Mouse (Mus musculus) liver, embryonic 14.5 days (tissue): ENCODE measurements around the gene Ppp2r2d. TPM values are rescaled to one million over a fixed set of nuclear protein-coding genes. Genes with fewer than 3 reads are reported as not detected.

Experiments used
- ATAC-seq: fragments of 200-750 bp; cut with Nextera tagmentation; 2 replicates; pipeline ENCODE4 v1.8.0; 2017; ENCODE audit warnings: moderate number of reproducible peaks, mild to moderate bottlenecking, moderate library complexity; ENCODE audit not compliant: insufficient read depth
- DNase-seq, 3 experiments: peaks; one replicate each; pipeline ENCODE4 v3.0.0-alpha.2; 2012 to 2013; ENCODE audit warnings: low read depth in 3 of 3, low spot score in 3 of 3
- H3K27ac ChIP-seq: fragments of 300-500 bp; sonication (generic); 2 replicates; pipeline ENCODE4 v1.5.1; 2014; ENCODE audit warnings: moderate library complexity, mild to moderate bottlenecking, control low read depth, inconsistent platforms
- H3K27me3 ChIP-seq: fragments of 300-500 bp; sonication (generic); 2 replicates; pipeline ENCODE4 v1.6.1; 2014; ENCODE audit warnings: mild to moderate bottlenecking, low read length, moderate library complexity; ENCODE audit not compliant: control insufficient read depth, insufficient read depth
- H3K36me3 ChIP-seq: fragments of 300-500 bp; sonication (generic); replicated peaks from 2 replicates; pipeline ENCODE4 v1.6.1; 2014; ENCODE audit warnings: low read depth; ENCODE audit not compliant: control insufficient read depth, insufficient read depth
- H3K4me1 ChIP-seq, 2 experiments: fragments of 200-500 bp in 1 of 2; fragments of 300-500 bp in 1 of 2; sonication (generic) in 1 of 2; replicated peaks; 2 replicates each; pipeline ENCODE4 v1.6.1; 2012 to 2014; ENCODE audit warnings: antibody characterized with exemption in 1 of 2, inconsistent platforms in 1 of 2, low read length in 1 of 2; ENCODE audit not compliant: control insufficient read depth in 2 of 2, insufficient read depth in 2 of 2
- H3K4me2 ChIP-seq: fragments of 300-500 bp; sonication (generic); 2 replicates; pipeline ENCODE4 v1.6.1; 2014; ENCODE audit warnings: low read depth, mild to moderate bottlenecking, control low read depth, moderate library complexity
- H3K4me3 ChIP-seq, 2 experiments: fragments of 200-500 bp in 1 of 2; fragments of 300-500 bp in 1 of 2; sonication (generic) in 1 of 2; 2 replicates each; pipeline ENCODE4 v1.5.1; 2012 to 2014; ENCODE audit warnings: low read depth in 2 of 2, low read length in 2 of 2, mild to moderate bottlenecking in 2 of 2, control low read depth in 1 of 2, inconsistent platforms in 1 of 2, moderate library complexity in 1 of 2; ENCODE audit not compliant: insufficient read depth in 1 of 2
- H3K9ac ChIP-seq: fragments of 300-500 bp; sonication (generic); replicated peaks from 2 replicates; pipeline ENCODE4 v1.6.1; 2014; ENCODE audit warnings: mild to moderate bottlenecking, control low read depth, moderate library complexity
- H3K9me3 ChIP-seq: fragments of 300-500 bp; sonication (generic); 2 replicates; pipeline ENCODE4 v1.6.1; 2016; ENCODE audit warnings: low read length, mixed read lengths; ENCODE audit not compliant: control insufficient read depth
- CTCF ChIP-seq: IDR thresholded peaks from 2 replicates; pipeline ENCODE4 v1.5.1; 2016; ENCODE audit warnings: antibody characterized with exemption, low read depth, control low read depth
- EP300 ChIP-seq: IDR thresholded peaks from 2 replicates; pipeline ENCODE4 v1.6.1; 2016; ENCODE audit warnings: antibody characterized with exemption, low read depth
- WGBS: fragments of 180-500 bp; shearing (Covaris S2); extraction: QIAGEN DNeasy Blood & Tissue Kit; methylation state at CpG from one replicate; pipeline ENCODE4 v1.1.7; 2014; ENCODE audit not compliant: insufficient replicate concordance; 5-methylcytosine and 5-hydroxymethylcytosine counted together
- polyA plus RNA-seq, 2 experiments: library from polyadenylated mRNA; depleted of rRNA in 1 of 2; stranded (reverse) in 1 of 2; unstranded in 1 of 2; fragments of >200 nt; fragmentation: Nextera tagmentation in 1 of 2; extraction: Ambion mirVana in 1 of 2; gene quantifications; 2 replicates each; pipeline versions ENCODE4 v1.2.1 to v1.2.3; 2012 to 2014

Ppp2r2d gene
- polyA plus RNA-seq, 2 experiments = 13.9 to 14.2 TPM

- H3K4me2 ChIP-seq = peak overlapping the region; percentile 28; the same call in 1 of the 2 replicates
- no peak overlapping the region for H3K9ac ChIP-seq
- no peaks in the 10 kb centered on the region for H3K36me3 ChIP-seq
- TF ChIP-seq CTCF = no peak
- no peak for TF ChIP-seq EP300
- H3K4me1 ChIP-seq = peaks cover 18 to 33% of the 10 kb centered on the region in 2 experiments
- 34% methylated on average over 7 of the region's 7 CpGs for WGBS
- no peak overlapping the region for H3K4me3 ChIP-seq
- DNase-seq (no peak), ATAC-seq (no peak)
- H3K9me3 ChIP-seq = no peaks in the 10 kb centered on the region
- H3K27ac ChIP-seq = no peak overlapping the region
- no peaks in the 10 kb centered on the region for H3K27me3 ChIP-seq
These were observed 58.1 kb downstream of the Ppp2r2d start for GRCm38 (mm10) chr7:138903886-138904435.

DNA sequence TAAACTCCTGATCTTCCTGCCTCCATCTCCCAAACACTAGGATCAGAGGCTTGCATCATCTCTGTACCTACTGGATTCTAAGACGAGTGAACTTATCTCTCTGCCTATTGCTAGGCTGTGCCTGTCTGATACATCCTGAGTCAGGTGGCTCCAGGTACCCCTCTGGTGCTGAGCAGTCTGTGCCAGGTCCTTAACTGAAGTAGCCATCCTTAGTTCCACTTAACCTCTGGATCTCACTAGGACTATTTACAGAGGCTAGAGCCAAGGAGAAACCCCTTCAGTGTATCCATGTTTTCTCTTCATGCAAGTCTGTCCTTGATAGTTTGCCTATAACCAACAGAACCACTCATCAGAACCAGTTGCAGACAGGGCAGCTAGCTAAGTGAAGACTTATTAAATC lies 60.6 kb downstream of the Ppp2r2d start:
- H3K9me3 ChIP-seq = no peaks in the 10 kb centered on the region
- H3K4me2 ChIP-seq = peak overlapping the region; percentile 88
- no peak for ATAC-seq
- H3K36me3 ChIP-seq = no peaks in the 10 kb centered on the region
- 26% methylated on average over 1 of the region's 1 CpGs for WGBS
- H3K9ac ChIP-seq = no peak overlapping the region
- H3K4me1 ChIP-seq = peaks cover 18 to 39% of the 10 kb centered on the region in 2 experiments
- H3K4me3 ChIP-seq = no peak overlapping the region
- H3K27me3 ChIP-seq = no peaks in the 10 kb centered on the region
- no peak overlapping the region for H3K27ac ChIP-seq
- no peak for TF ChIP-seq CTCF
- no peak for TF ChIP-seq EP300
- DNase-seq = no peak

- Histone ChIP-seq H3K27me3 (no peaks in the 10 kb centered on the region), H3K4me2 (peak overlapping the region; percentile 88), H3K27ac (no peak overlapping the region), H3K9ac (no peak overlapping the region), H3K4me3 (peak overlapping the region; percentile 6 to 26; a peak in 3 of 4 replicates), H3K4me1 (peaks cover 18 to 39% of the 10 kb centered on the region in 2 experiments), H3K9me3 (no peaks in the 10 kb centered on the region), H3K36me3 (no peaks in the 10 kb centered on the region)
- WGBS = 10% methylated on average over 7 of the region's 7 CpGs
- ATAC-seq (peak; percentile 19; the same call in 1 of the 2 replicates), DNase-seq (peak in 2 of 3 experiments; percentile 45 to 50)
- no peak for TF ChIP-seq CTCF
These were observed 61.2 kb downstream of the Ppp2r2d start for GRCm38 (mm10) chr7:138907043-138907442.

DNA sequence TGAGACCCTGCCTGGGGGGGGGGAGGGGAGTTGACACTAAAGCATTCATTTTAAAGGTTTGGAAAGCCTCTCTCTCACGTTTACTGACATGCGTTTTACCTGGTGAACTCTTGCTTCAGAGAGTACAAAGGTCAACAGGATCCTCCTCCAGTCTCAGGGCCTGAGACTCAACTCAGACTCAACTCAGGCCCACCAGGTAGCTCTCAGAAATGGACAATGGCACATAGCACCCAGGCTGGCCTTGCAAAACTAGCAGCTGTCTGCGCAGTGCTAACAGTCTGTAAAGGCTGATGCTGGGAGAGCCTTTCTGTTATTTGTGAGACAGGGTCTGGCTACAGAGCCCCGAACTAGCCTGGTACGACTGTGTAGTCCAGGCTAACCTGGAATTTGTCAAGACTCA lies 62.1 kb downstream of the Ppp2r2d start:
- no peaks in the 10 kb centered on the region for H3K27me3 ChIP-seq
- no peak for DNase-seq
- H3K9ac ChIP-seq = peak overlapping the region; percentile 83; the same call in 1 of the 2 replicates
- TF ChIP-seq CTCF (no peak), EP300 (no peak)
- no peak for ATAC-seq
- WGBS = 72% methylated on average over 5 of the region's 5 CpGs
- H3K9me3 ChIP-seq = no peaks in the 10 kb centered on the region
- no peak overlapping the region for H3K27ac ChIP-seq
- H3K4me1 ChIP-seq = peaks cover 18 to 38% of the 10 kb centered on the region in 2 experiments
- peak overlapping the region; percentile 62 to 78 for H3K4me3 ChIP-seq
- H3K4me2 ChIP-seq = peak overlapping the region; percentile 88
- H3K36me3 ChIP-seq = no peaks in the 10 kb centered on the region

DNA sequence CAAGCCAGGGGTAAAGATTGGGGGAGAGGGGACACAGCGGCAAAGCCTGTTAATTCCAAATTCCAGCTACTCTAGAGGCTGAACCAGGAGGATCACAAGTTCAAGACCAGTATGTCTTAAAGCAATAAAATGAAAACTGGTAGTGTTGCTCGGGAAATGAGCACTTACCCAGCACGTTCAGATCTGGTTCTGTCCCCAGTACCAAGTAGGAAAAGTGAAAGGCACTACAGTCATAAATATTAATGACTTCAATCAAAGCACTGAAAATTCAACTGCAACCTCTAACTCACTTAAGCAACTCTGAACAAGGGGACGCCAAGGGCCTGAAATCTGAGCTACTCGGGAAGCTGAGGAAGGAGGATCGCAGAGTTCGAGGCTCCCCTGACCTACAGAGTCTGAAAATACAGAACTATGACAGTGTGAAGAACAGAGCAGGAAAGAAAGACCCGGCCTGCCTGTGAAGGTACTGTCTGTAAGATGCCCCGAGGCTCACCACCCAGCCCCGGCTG lies 62.9 kb downstream of the Ppp2r2d start:
- Histone ChIP-seq H3K27ac (no peak overlapping the region), H3K9ac (peak overlapping the region; percentile 83), H3K4me3 (peak overlapping the region; percentile 62 to 78), H3K36me3 (no peaks in the 10 kb centered on the region), H3K4me1 (peaks cover 18 to 40% of the 10 kb centered on the region in 2 experiments), H3K4me2 (peak overlapping the region; percentile 88), H3K27me3 (no peaks in the 10 kb centered on the region), H3K9me3 (no peaks in the 10 kb centered on the region)
- DNase-seq (no peak), ATAC-seq (no peak)
- WGBS = 10% methylated on average over 10 of the region's 10 CpGs
- TF ChIP-seq CTCF = no peak
- TF ChIP-seq EP300 = no peak
